Mouse (Mus musculus) kidney, adult 2 months (tissue): ENCODE results near the gene Camkk1. TPM values are rescaled to one million over a fixed set of nuclear protein-coding genes. Genes with fewer than 3 reads are reported as not detected.

Source experiments
- DNase-seq: peaks from one replicate; pipeline ENCODE4 v3.0.0; 2021
- H3K27ac ChIP-seq: fragments of 200-500 bp; 2 replicates; pipeline ENCODE4 v1.5.1; 2012; ENCODE audit warnings: low read depth, low read length, control low read depth, inconsistent platforms; ENCODE audit not compliant: insufficient read depth
- H3K27me3 ChIP-seq: fragments of 200-500 bp; replicated peaks from 2 replicates; pipeline ENCODE4 v1.6.1; 2012; ENCODE audit warnings: mild to moderate bottlenecking, moderate library complexity, low read length, inconsistent platforms; ENCODE audit not compliant: control insufficient read depth, insufficient read depth
- H3K36me3 ChIP-seq: fragments of 200-500 bp; 2 replicates; pipeline ENCODE4 v1.6.1; 2012; ENCODE audit warnings: mild to moderate bottlenecking, moderate library complexity, low read length, inconsistent platforms; ENCODE audit not compliant: control insufficient read depth, insufficient read depth
- H3K4me1 ChIP-seq: fragments of 200-500 bp; 2 replicates; pipeline ENCODE4 v1.6.1; 2011; ENCODE audit warnings: low read length; ENCODE audit not compliant: control insufficient read depth, insufficient read depth
- H3K4me3 ChIP-seq: fragments of 200-500 bp; 2 replicates; pipeline ENCODE4 v1.5.1; 2011; ENCODE audit warnings: mild to moderate bottlenecking, low read depth, low read length, control low read depth; ENCODE audit not compliant: insufficient read depth
- CTCF ChIP-seq: fragments of 200-500 bp; conservative IDR thresholded peaks from 2 replicates; pipeline ENCODE4 v1.5.1; 2011; ENCODE audit warnings: low read depth, mild to moderate bottlenecking, control low read depth, low read length, moderate library complexity, mixed read lengths; ENCODE audit not compliant: insufficient read depth, insufficient read length
- POLR2A ChIP-seq: fragments of 200-500 bp; IDR thresholded peaks from one replicate; pipeline ENCODE4 v1.6.1; 2011; ENCODE audit warnings: low read depth, low read length, control low read depth
- WGBS: fragments of 180-500 bp; shearing (Covaris S2); methylation state at CpG from one replicate; pipeline ENCODE4 v1.1.7; 2018; 5-methylcytosine and 5-hydroxymethylcytosine counted together
- polyA plus RNA-seq: library from polyadenylated mRNA; depleted of rRNA; stranded (reverse); fragments of >200 nt; gene quantifications from 2 replicates; pipeline ENCODE4 v1.2.3, GENCODE M21; 2012

Camkk1 gene
- polyA plus RNA-seq, 1 experiment = 1.1 TPM

DNA sequence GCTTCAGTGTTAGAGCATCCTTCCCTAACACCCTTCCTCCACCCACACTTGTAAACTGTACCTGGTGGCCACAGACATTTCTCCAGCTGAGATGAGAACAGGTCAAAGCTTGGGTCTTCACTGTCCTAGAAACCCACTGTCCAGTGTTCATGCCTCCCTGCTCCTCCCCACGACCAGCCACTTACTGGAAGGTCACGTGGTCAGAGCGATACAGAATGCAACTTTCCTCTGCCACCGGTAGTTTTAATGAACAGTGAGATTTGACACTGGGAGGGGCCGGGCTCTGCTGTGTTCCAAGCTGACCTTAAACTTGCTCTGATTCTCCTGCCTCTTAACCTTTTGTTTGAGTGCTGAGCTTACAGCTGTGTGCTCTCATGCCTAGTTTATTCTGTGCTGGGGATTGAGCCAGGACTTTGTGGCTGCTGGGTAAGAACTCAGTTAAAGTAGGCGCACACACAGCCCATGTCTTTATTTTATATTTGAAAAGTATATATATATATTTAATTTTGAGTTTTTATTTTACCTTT is 25.5 kb downstream of the Camkk1 start:
- H3K27ac ChIP-seq = no peak overlapping the region
- no peak for DNase-seq

DNA sequence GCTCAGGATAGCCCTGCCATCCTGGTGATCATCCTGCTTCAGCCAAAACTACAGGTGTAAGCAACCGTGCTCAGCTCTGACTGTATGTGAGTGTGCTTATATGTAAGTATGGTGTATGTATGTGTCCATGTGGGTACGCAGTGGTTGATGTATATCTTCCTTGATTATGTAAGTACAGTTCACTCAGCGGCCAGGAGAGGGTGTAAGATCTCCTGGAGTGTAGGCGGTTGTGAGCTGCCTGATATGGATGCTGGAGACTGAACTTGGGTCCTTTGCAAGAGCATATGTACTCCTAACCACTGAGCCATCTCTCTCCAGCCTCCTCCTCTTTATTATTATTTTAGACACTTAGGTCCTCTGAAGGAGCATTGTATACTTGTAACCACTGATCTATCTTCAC is 26.0 kb downstream of the Camkk1 start:
- Histone ChIP-seq H3K27me3 (no peaks in the 10 kb centered on the region), H3K27ac (no peak overlapping the region), H3K4me1 (peaks cover 7% of the 10 kb centered on the region; the same call in 1 of the 2 replicates), H3K36me3 (no peaks in the 10 kb centered on the region), H3K4me3 (no peak overlapping the region)
- no peak for TF ChIP-seq POLR2A
- TF ChIP-seq CTCF = no peak
- 73% methylated on average over 4 of the region's 4 CpGs for WGBS
- DNase-seq = no peak

More for the DNA sequence above, 25.5 kb downstream of the Camkk1 start:
- Histone ChIP-seq H3K4me3 (no peak overlapping the region), H3K36me3 (no peaks in the 10 kb centered on the region), H3K27me3 (no peaks in the 10 kb centered on the region), H3K4me1 (peaks cover 7% of the 10 kb centered on the region; the same call in 1 of the 2 replicates)
- 31% methylated on average over 6 of the region's 6 CpGs for WGBS
- TF ChIP-seq CTCF (no peak), POLR2A (no peak)

DNA sequence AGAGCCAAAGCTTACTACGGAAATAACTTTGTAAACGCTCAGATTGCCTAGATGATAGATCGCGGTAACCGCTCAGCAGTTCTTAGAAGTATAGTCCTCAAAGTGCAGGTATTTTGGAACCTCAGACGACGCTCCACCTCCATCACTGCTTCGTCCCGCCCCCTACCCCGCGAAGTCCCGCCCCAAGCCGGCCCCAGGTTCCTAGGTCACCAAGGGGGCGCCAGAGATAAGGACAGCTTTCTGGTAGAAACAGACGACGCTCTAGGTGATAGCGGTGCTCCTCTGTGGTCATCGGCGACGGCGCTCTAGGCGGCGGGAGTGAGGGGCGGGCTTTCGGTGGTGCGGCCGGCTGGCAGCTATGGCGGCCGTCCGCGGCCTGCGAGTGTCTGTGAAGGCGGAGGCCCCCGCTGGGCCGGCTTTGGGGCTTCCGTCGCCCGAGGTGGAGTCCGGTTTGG is 28.8 kb downstream of the Camkk1 start, which contains the start of gene Ncbp3:
Ncbp3 (plus strand) TSS at position 242 of the 455 bp plus-strand sequence.
- Histone ChIP-seq H3K27me3 (no peaks in the 10 kb centered on the region), H3K27ac (peak within 1 kb of the TSS; percentile 82), H3K4me3 (peak within 1 kb of the TSS; percentile 70), H3K4me1 (peaks cover 7% of the 10 kb centered on the region; the same call in 1 of the 2 replicates), H3K36me3 (no peaks in the 10 kb centered on the region)
- peak; percentile 98 for DNase-seq
- under 1% methylated on average over 38 of the region's 39 CpGs for WGBS
- TF ChIP-seq POLR2A (no peak), CTCF (peak; percentile 66)

DNA sequence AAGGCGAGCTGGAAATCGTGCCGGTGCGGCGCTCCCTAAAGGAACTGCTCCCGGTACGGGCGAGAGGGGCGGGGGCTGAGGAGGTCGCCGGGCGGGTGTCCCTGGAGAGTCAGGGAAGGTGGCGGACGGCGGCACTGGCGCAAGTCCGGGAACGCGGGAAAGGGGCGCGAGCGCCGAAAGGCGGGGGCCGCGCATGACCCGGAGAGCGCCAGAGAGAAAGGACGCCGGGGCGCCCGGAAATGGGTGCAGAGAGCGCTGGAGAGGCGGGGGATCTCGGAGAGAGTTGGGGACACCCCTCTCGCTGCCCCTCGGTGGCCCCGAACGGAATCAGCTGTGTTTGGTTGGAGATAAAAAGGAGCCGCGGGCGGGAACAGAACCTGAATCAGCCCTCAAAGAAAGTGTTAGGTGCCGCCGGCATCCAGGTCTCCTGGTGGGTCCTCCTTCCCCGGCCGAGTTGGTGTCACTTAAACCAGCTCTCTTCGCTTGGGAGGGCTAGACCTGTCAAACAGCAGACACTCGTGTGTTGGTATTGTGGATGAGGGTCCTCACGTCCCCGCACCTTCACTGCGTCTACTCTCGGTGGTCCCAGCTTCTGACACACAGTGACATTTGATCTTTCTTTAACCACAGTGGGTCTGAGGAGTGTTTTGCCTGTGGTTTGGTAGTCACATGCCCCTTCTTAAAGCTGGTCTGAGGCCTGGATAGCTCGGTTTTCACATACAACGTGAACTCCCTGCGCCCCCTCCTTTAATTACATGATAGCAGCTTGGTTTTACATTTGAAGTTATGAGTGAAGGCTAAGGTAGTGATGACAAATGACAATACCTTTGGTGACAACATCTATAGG is 29.4 kb downstream of the Camkk1 start:
- Histone ChIP-seq H3K4me3 (peak overlapping the region; percentile 70), H3K27ac (peak overlapping the region; percentile 82), H3K36me3 (no peaks in the 10 kb centered on the region), H3K4me1 (peaks cover 7% of the 10 kb centered on the region; the same call in 1 of the 2 replicates), H3K27me3 (no peaks in the 10 kb centered on the region)
- TF ChIP-seq CTCF (no peak), POLR2A (no peak)
- no peak for DNase-seq
- 2% methylated on average over 55 of the region's 55 CpGs for WGBS

DNA sequence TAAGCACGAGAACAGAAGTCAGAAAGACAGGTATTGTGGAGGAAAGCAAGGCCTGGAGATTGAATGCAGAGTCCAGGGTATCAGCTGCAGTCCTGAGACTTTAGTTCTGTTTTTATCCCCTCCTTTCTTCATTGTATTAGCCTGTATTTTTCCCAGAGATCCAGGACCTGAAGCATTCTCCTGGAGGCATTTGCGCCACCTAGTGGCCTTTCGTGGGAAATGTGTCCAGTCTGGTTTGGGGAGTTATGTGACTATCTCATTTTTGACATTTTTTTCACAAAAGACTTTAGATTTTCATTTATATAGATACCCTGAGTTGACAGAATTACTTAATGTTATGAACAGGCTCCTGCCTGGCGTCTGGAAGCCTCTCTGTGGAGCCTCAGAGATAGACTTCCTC is 30.5 kb downstream of the Camkk1 start:
- peaks cover 7% of the 10 kb centered on the region; the same call in 1 of the 2 replicates for H3K4me1 ChIP-seq
- DNase-seq = peak; percentile 82
- no peaks in the 10 kb centered on the region; the same call in 1 of the 2 replicates for H3K36me3 ChIP-seq
- WGBS = 8% methylated on average over 4 of the region's 4 CpGs
- no peak overlapping the region for H3K27ac ChIP-seq
- no peak overlapping the region for H3K4me3 ChIP-seq
- H3K27me3 ChIP-seq = no peaks in the 10 kb centered on the region
- TF ChIP-seq POLR2A = no peak
- peak; percentile 80 for TF ChIP-seq CTCF

DNA sequence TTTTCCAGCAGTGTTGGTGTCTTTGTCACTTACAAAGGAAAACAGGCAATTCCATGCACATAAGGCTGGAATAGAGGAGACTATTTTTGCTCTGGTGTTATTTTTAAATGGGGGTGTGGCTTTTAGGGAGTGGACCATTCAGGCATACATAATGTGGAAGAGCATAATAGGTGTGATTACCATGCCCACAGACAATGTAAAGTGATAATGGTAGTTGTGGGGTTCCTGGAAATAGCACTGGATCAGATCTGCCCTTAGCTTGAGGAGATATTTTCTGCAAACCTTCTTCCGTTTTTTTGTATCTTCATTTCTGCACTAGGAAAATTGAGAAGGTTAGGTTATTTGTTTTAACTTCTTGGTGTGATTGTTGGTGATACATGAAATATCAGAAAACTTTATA is 34.0 kb downstream of the Camkk1 start:
- 94% methylated on average over 1 of the region's 1 CpGs for WGBS
- Histone ChIP-seq H3K27me3 (no peaks in the 10 kb centered on the region), H3K27ac (no peak overlapping the region), H3K4me1 (peaks cover 4% of the 10 kb centered on the region; the same call in 1 of the 2 replicates), H3K36me3 (no peaks in the 10 kb centered on the region; the same call in none of the 2 replicates), H3K4me3 (no peak overlapping the region)
- TF ChIP-seq CTCF (no peak), POLR2A (no peak)
- no peak for DNase-seq

DNA sequence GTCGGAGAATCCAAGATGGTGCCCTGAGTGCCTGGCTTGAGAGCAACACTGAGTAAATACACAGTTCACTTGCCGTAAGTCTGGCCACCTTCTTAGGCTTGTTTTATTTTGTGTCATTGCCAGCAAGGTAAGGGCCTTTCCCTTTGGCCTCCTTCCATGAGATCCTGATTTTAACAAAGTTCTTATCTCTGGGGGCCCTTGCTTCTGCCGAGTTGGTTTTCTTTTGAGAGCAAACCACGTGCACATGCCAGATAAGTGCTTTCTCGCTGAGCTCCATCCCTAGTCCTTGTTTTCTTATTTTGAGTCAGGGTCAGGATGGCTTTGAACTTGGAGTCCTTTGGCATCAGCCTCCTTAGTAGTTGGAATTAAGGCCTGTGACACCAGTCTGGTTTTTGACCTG is 38.9 kb downstream of the Camkk1 start:
- 78% methylated on average over 5 of the region's 5 CpGs for WGBS
- Histone ChIP-seq H3K27me3 (no peaks in the 10 kb centered on the region), H3K4me3 (no peak overlapping the region), H3K4me1 (no peaks in the 10 kb centered on the region), H3K27ac (no peak overlapping the region), H3K36me3 (no peaks in the 10 kb centered on the region; the same call in none of the 2 replicates)
- no peak for TF ChIP-seq CTCF
- no peak for TF ChIP-seq POLR2A
- DNase-seq = no peak
